Mouse (Mus musculus): ENCODE measurements around the gene Olfr1037.
"Not testable (repeated sequence)": the region's sequence is repeated elsewhere in the genome, so short reads cannot be mapped to it uniquely, and the experiment has no call there.

DNA sequence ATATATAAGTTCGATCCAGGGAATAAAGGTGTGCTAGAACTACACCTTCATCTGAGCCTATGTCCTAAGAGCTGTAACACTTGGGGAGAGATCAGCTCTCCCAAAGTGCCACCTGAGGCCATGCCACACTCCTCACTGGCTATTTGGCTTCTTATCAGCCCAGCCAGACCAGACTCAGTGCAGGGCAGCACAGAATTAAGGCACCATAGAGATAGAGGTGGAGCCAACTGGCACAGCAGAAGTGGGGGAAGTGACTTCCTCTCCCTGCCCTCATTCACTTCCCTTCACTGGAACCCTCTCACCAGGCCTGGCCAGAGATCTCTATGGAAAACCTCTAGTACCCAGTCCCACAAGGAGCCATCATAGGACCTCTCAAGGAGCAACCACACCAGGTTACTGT lies 6.7 kb downstream of the Olfr1037 start:
- TF ChIP-seq GATA1 (IDR thresholded peaks at IDR 0.05; ENCODE audit: borderline replicate concordance, low read length); FLI1 (IDR thresholded peaks at IDR 0.05; ENCODE audit: low read length): not testable (repeated sequence)

Measured in megakaryocyte, embryonic 14.5 days (primary cell).